Comparison of ENCODE assay signal across 7 mouse cellular contexts in genomic region chr5:22745529-22745884, GRCm38 (mm10). TPM values are rescaled to one million over a fixed set of nuclear protein-coding genes. Genes with fewer than 3 reads are reported as not detected.
DNase-seq lines count a peak whose midpoint lies in the region; ATAC-seq and TF ChIP-seq lines count a peak whose summit lies in the region.

No protein-coding gene starts in this region.

- H3K9me3 ChIP-seq in forebrain, embryonic 11.5 days (ENCODE audit: control insufficient read depth, low read length) = no peaks in the 10 kb centered on the region
- no peaks in the 10 kb centered on the region for H3K9me3 ChIP-seq in limb, embryonic 10.5 days (replicated peaks)

- TF ChIP-seq POLR2A in olfactory bulb, adult 2 months (IDR thresholded peaks at IDR 0.05; ENCODE audit: insufficient read depth, low read depth, low read length) = no peak

- ATAC-seq in forebrain, embryonic 11.5 days (replicated peaks; ENCODE audit: low FRiP score) = peak; percentile 47; the same call in 1 of the 2 replicates

- H3K27ac ChIP-seq in layer of hippocampus, adult 2 months = peak overlapping the region; percentile 11; the same call in 1 of the 2 replicates
- H3K27ac ChIP-seq in forebrain, embryonic 11.5 days (ENCODE audit: low read depth, low read length) = no peak overlapping the region
- H3K27ac ChIP-seq in limb, embryonic 10.5 days = peak overlapping the region; percentile 42; the same call in 1 of the 2 replicates
- no peak overlapping the region for H3K27ac ChIP-seq in olfactory bulb, adult 2 months (ENCODE audit: insufficient read depth, low read depth, low read length)

- DNase-seq in layer of hippocampus, adult 2 months (ENCODE audit: low spot score in 2 of 2) = no peak
- no peak for DNase-seq in layer of hippocampus, postnatal 14 days (ENCODE audit: low spot score in 2 of 2)
- DNase-seq in forebrain, embryonic 11.5 days (ENCODE audit: low spot score) = peak; percentile 59
- no peak for DNase-seq in limb, embryonic 10.5 days (ENCODE audit: low spot score)
- DNase-seq in thymus, adult 18-20 months = no peak
- DNase-seq in right cerebral cortex, postnatal 36 days (ENCODE audit: low spot score in 2 of 2) = no peak

- WGBS in forebrain, embryonic 11.5 days = 2% methylated on average over 10 of the region's 10 CpGs
- WGBS in limb, embryonic 10.5 days = under 1% methylated on average over 10 of the region's 10 CpGs
- 15% methylated on average over 10 of the region's 10 CpGs for WGBS in olfactory bulb, adult 2 months

- peaks cover 7% of the 10 kb centered on the region for H3K27me3 ChIP-seq in forebrain, embryonic 11.5 days (ENCODE audit: control insufficient read depth, insufficient read depth, low read length)
- peaks cover 50% of the 10 kb centered on the region for H3K27me3 ChIP-seq in limb, embryonic 10.5 days (ENCODE audit: low read depth, poor library complexity, severe bottlenecking)

- H3K9ac ChIP-seq in forebrain, embryonic 11.5 days (ENCODE audit: low read length) = peak overlapping the region; percentile 67

- no peaks in the 10 kb centered on the region for H3K36me3 ChIP-seq in forebrain, embryonic 11.5 days (ENCODE audit: control insufficient read depth, insufficient read depth, low read length)
- H3K36me3 ChIP-seq in limb, embryonic 10.5 days = no peaks in the 10 kb centered on the region

- H3K4me2 ChIP-seq in forebrain, embryonic 11.5 days (ENCODE audit: low read depth, low read length, severe bottlenecking) = peak overlapping the region; percentile 98

- peak overlapping the region; percentile 61 for H3K4me3 ChIP-seq in layer of hippocampus, adult 2 months
- H3K4me3 ChIP-seq in forebrain, embryonic 11.5 days (ENCODE audit: low read depth, low read length) = peak overlapping the region; percentile 55
- H3K4me3 ChIP-seq in limb, embryonic 10.5 days = peak overlapping the region; percentile 67
- H3K4me3 ChIP-seq in olfactory bulb, adult 2 months (ENCODE audit: insufficient read depth, low read depth, low read length) = peak overlapping the region; percentile 74

- TF ChIP-seq CTCF in layer of hippocampus, adult 2 months (conservative IDR thresholded peaks at IDR 0.05) = no peak
- no peak for TF ChIP-seq CTCF in olfactory bulb, adult 2 months (IDR thresholded peaks at IDR 0.05; ENCODE audit: insufficient read depth, low read depth, low read length)

- H3K4me1 ChIP-seq in forebrain, embryonic 11.5 days (replicated peaks; ENCODE audit: control insufficient read depth, insufficient read depth, low read length) = 0 out of 2 replicates have a peak, but pooled peaks cover 6% of the 10 kb centered on the region
- peaks cover 19% of the 10 kb centered on the region for H3K4me1 ChIP-seq in limb, embryonic 10.5 days
- peaks cover 9% of the 10 kb centered on the region for H3K4me1 ChIP-seq in olfactory bulb, adult 2 months (ENCODE audit: control insufficient read depth, insufficient read depth, low read length)

RNA-seq across cellular contexts. Expression of gene Lhfpl3, which starts 0.4 kb away (rescaled TPM):
- 10 to 100 TPM; 10.9 to 11.3 TPM for total RNA-seq in layer of hippocampus, adult 2 months (2021)
- 10 to 100 TPM; 25.7 to 27.1 TPM for total RNA-seq in layer of hippocampus, postnatal 14 days (2021)
- 0.25 and 0.28 TPM in 2 replicates for polyA plus RNA-seq in forebrain, embryonic 11.5 days (2014; fragmentation: Nextera tagmentation; extraction: Ambion mirVana)
- 0.18 and 0.44 TPM in 2 replicates for polyA plus RNA-seq in limb, embryonic 10.5 days (2016; fragmentation: Nextera tagmentation; extraction: Ambion mirVana)
- polyA plus RNA-seq in olfactory bulb, adult 2 months (2012; ENCODE audit: insufficient read depth, insufficient read length, low replicate concordance, missing spikeins) = not detected in 2 replicates

Comparison
In these comparisons a context has a peak if more than half of its experiments do, and no peak if none do; other contexts are left out.
1. H3K27ac ChIP-seq: peak in layer of hippocampus, adult 2 months (single experiment) and limb, embryonic 10.5 days (single experiment); none in forebrain, embryonic 11.5 days (single experiment) and olfactory bulb, adult 2 months (single experiment).
2. Peak in every context shown above with its lines, with median percentiles within 50 percentile points of each other: H3K4me3 ChIP-seq.